Mouse (Mus musculus): ENCODE measurements around the gene Mdc1. TPM values are rescaled to one million over a fixed set of nuclear protein-coding genes. Genes with fewer than 3 reads are reported as not detected.

The Mdc1 gene
- polyA plus RNA-seq, 1 experiment, result 31.8 TPM

- Histone ChIP-seq H3K4me3 (ENCODE audit: insufficient read depth, low read length) (peak within 1 kb of the TSS; percentile 87), H3K4me1 (ENCODE audit: control insufficient read depth, insufficient read depth, low read length) (peaks cover 4% of the 10 kb centered on the region), H3K27ac (ENCODE audit: insufficient read depth, low read length) (peak within 1 kb of the TSS; percentile 79)
- peak; percentile 99 for TF ChIP-seq POLR2A (IDR thresholded peaks at IDR 0.05; ENCODE audit: low read depth, low read length)
- TF ChIP-seq CTCF (IDR thresholded peaks at IDR 0.05; ENCODE audit: borderline replicate concordance, insufficient read depth, low read length), result no peak
Measured at GRCm38 (mm10) chr17:35821439-35822430, 19.6 kb upstream of the Mdc1 start, which contains the start of gene Ier3. Ier3 (plus strand) TSS chr17:35821684.

GRCm38 (mm10) chr17:35822564-35822963 lies 18.8 kb upstream of the Mdc1 start:
- H3K27ac ChIP-seq (ENCODE audit: insufficient read depth, low read length), result peak overlapping the region; percentile 51

DNA sequence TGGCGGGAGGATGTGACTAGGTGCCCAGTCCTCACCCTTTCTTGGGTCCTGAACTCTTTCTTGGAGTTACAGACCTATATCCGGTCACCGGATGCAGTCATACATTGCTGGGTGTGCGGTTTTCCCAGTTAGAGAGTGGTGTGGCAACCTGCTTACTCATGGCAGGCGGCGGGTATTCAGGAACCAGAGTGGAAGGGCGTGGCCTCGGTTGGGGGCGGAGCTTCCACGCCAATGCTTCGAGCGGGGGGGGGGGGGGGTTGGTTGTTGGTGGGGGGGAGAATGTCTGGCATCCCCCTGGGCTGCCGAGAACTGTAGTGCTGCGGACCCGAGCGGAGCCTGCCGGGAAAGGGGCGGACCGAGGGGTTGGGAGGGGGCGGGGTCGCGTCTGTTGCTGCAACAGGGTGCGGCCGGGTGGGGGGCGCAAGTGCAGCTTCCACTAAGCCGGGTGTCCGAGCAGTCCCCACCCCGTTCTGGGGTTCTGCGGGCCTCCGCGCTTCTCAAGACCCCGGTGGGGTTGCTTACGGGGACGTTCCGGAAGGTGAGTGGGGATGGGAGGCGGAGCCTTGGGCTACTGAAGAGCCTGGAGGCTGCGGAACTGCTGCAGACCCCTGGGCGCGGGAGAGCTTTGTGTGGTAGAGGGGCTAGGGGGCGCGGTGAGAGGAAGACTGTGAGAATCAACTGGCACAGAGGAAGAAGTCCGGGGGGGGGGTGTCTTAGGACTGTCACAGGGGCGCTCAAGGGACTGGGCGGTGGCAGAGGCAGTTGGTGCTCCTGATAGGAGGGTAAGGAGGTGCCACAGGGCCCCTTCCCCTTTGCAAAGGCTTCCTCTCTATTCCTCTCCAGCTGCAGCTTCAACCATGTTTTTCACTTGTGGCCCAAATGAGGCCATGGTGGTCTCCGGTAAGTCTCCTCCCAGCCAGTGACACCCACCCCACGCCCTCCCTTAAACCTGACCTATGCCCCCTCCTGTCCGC lies 18.1 kb upstream of the Mdc1 start, which contains the start of gene Flot1:
Gene Flot1 (plus strand): TSS at position 267 of the 974 bp plus-strand sequence.
- peak; percentile 78 for TF ChIP-seq POLR2A (IDR thresholded peaks at IDR 0.05; ENCODE audit: low read depth, low read length)
- no peak for TF ChIP-seq CTCF (IDR thresholded peaks at IDR 0.05; ENCODE audit: borderline replicate concordance, insufficient read depth, low read length)
- H3K27ac ChIP-seq (ENCODE audit: insufficient read depth, low read length), result peak within 1 kb of the TSS; percentile 74
- H3K4me3 ChIP-seq (ENCODE audit: insufficient read depth, low read length), result peak within 1 kb of the TSS; percentile 90
- peaks cover 4% of the 10 kb centered on the region for H3K4me1 ChIP-seq (ENCODE audit: control insufficient read depth, insufficient read depth, low read length)

More at GRCm38 (mm10) chr17:35822564-35822963, 18.8 kb upstream of the Mdc1 start:
- Histone ChIP-seq H3K4me1 (ENCODE audit: control insufficient read depth, insufficient read depth, low read length) (peaks cover 4% of the 10 kb centered on the region), H3K4me3 (ENCODE audit: insufficient read depth, low read length) (peak overlapping the region; percentile 87)
- TF ChIP-seq CTCF (IDR thresholded peaks at IDR 0.05; ENCODE audit: borderline replicate concordance, insufficient read depth, low read length) (no peak), POLR2A (IDR thresholded peaks at IDR 0.05; ENCODE audit: low read depth, low read length) (no peak)

DNA sequence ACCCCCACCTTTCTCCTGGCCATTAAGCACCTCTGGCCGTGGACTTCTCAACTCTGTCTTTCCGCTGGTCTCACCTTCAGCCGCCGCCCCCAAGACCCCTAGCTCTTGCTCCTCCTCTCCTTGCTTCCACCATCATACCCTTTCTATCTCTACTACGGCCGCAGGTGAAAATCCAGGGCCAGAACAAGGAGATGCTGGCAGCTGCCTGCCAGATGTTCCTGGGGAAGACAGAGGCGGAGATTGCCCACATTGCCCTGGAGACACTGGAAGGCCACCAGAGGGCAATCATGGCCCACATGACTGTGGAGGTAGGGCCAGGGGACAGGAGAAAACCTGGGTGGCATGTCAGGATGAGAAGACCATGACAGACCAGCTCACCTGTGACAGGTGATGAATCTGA lies 16.9 kb upstream of the Mdc1 start:
- Histone ChIP-seq H3K27ac (ENCODE audit: insufficient read depth, low read length) (no peak overlapping the region), H3K4me3 (ENCODE audit: insufficient read depth, low read length) (peak overlapping the region; percentile 90), H3K4me1 (ENCODE audit: control insufficient read depth, insufficient read depth, low read length) (peaks cover 3% of the 10 kb centered on the region)
- no peak for TF ChIP-seq POLR2A (IDR thresholded peaks at IDR 0.05; ENCODE audit: low read depth, low read length)
- peak; percentile 41; the same call in 1 of the 2 replicates for TF ChIP-seq CTCF (IDR thresholded peaks at IDR 0.05; ENCODE audit: borderline replicate concordance, insufficient read depth, low read length)

DNA sequence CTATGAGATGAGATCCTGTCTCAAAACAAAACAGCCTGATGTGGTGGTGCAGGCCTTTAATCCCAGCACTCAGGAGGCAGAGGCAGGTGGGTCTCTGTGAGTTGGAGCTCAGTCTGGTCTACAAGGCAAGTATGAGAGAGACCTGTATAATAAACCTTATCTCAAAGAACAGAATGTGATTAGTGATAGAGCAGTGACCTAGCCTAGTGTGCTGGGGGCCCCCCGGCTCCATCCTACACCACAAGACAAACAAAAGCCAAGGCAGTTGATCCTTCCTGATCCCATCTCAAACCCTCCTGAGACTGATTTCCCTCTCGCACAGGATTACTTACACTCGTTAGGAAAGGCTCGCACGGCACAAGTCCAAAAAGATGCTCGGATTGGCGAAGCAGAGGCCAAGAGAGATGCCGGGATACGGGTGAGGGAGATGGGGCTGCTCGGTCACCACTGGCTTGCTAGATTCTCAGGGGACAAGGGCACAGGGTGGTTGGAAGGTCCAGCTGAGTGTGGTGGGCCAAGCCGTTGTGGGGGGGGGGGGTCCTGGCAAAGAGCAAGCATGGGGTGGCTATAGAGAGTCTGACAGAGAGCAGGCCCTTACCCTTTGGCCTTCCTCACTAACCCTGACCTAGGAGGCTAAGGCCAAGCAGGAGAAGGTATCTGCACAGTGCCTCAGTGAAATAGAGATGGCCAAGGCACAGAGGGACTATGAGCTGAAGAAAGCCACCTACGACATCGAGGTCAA lies 16.0 kb upstream of the Mdc1 start:
- no peak overlapping the region for H3K4me3 ChIP-seq (ENCODE audit: insufficient read depth, low read length)
- TF ChIP-seq CTCF (IDR thresholded peaks at IDR 0.05; ENCODE audit: borderline replicate concordance, insufficient read depth, low read length) (no peak), POLR2A (IDR thresholded peaks at IDR 0.05; ENCODE audit: low read depth, low read length) (no peak)
- no peak overlapping the region for H3K27ac ChIP-seq (ENCODE audit: insufficient read depth, low read length)
- H3K4me1 ChIP-seq (ENCODE audit: control insufficient read depth, insufficient read depth, low read length), result no peaks in the 10 kb centered on the region; the same call in 1 of the 2 replicates

DNA sequence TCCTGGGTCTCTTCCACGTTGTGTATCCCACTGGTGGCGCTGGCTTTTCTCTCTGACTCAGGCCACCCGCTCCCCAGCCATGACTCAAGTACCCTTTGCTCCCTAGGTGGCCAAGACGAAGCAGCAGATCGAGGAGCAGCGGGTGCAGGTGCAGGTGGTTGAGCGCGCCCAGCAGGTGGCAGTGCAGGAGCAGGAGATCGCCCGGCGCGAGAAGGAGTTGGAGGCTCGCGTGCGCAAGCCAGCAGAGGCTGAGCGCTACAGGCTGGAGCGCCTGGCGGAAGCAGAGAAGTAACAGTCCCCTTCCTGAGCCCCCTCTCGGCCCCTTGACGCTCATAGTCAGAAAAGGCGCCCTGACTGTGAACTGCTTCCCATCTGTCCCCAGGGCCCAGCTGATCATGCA lies 11.6 kb upstream of the Mdc1 start:
- TF ChIP-seq POLR2A (IDR thresholded peaks at IDR 0.05; ENCODE audit: low read depth, low read length) (no peak), CTCF (IDR thresholded peaks at IDR 0.05; ENCODE audit: borderline replicate concordance, insufficient read depth, low read length) (peak; percentile 92)
- no peaks in the 10 kb centered on the region; the same call in 1 of the 2 replicates for H3K4me1 ChIP-seq (ENCODE audit: control insufficient read depth, insufficient read depth, low read length)
- H3K4me3 ChIP-seq (ENCODE audit: insufficient read depth, low read length), result no peak overlapping the region
- no peak overlapping the region for H3K27ac ChIP-seq (ENCODE audit: insufficient read depth, low read length)

DNA sequence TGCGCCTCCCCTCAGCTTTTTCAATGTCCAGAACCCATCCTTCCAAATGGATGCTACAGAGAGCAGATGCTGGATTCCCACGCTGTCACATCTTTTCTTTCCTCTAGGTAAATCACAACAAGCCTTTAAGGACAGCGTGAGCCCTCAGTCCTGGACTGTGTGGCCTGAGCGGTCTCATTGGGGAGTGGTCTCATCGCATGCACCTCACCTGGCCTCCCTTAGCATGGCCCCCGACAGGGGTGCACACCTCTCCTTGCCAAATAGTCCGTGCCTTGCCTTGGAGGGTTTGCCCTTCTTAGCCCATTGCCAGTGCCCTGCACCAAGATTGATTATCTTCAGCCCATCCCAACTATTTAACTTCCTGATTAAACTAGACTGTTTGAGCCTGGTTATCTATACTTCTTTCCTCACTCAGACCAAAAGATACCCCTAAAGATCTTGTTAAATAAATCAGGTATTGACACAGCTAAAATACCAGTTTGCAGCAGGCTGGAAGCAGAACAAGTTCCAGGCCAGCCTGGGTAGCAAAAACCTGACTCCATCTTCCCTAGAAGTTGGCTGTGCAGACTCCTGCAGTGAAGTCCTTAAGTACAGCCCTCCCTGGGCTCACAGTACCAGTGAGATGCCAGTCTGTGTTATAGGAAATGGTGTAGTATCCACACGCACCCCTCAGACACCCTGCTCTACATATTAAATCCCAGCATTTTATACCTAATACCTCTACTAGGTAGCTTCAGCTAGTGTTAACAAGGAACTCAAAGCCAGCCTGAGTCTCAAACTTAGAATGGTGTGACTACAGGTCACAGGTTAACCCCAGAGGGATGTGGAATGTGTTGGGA lies 8.7 kb upstream of the Mdc1 start:
- Histone ChIP-seq H3K4me3 (ENCODE audit: insufficient read depth, low read length) (no peak overlapping the region), H3K27ac (ENCODE audit: insufficient read depth, low read length) (no peak overlapping the region), H3K4me1 (ENCODE audit: control insufficient read depth, insufficient read depth, low read length) (peaks cover 3% of the 10 kb centered on the region; the same call in 1 of the 2 replicates)
- TF ChIP-seq CTCF (IDR thresholded peaks at IDR 0.05; ENCODE audit: borderline replicate concordance, insufficient read depth, low read length), result no peak
- TF ChIP-seq POLR2A (IDR thresholded peaks at IDR 0.05; ENCODE audit: low read depth, low read length), result peak; percentile 38

GRCm38 (mm10) chr17:35833239-35833751 lies 8.0 kb upstream of the Mdc1 start:
- Histone ChIP-seq H3K4me3 (ENCODE audit: insufficient read depth, low read length) (no peak overlapping the region), H3K27ac (ENCODE audit: insufficient read depth, low read length) (no peak overlapping the region), H3K4me1 (ENCODE audit: control insufficient read depth, insufficient read depth, low read length) (peaks cover 3% of the 10 kb centered on the region; the same call in 1 of the 2 replicates)
- TF ChIP-seq POLR2A (IDR thresholded peaks at IDR 0.05; ENCODE audit: low read depth, low read length) (peak; percentile 68; the same call in 1 of the 2 replicates), CTCF (IDR thresholded peaks at IDR 0.05; ENCODE audit: borderline replicate concordance, insufficient read depth, low read length) (no peak)

All from embryonic fibroblast, embryonic 13.5 days (primary cell).